Mouse (Mus musculus) embryonic fibroblast, embryonic 13.5 days (primary cell): Measurements from ENCODE around the gene Hsd17b3. TPM values are rescaled to one million over a fixed set of nuclear protein-coding genes. Genes with fewer than 3 reads are reported as not detected.
"Not testable (repeated sequence)": the region's sequence is repeated elsewhere in the genome, so short reads cannot be mapped to it uniquely, and the experiment has no call there.

Experiments
- H3K27ac ChIP-seq: 2 replicates; pipeline ENCODE4 v1.5.1; 2012; ENCODE audit warnings: low read length, control low read depth, inconsistent platforms; ENCODE audit not compliant: insufficient read depth
- H3K4me1 ChIP-seq: 2 replicates; pipeline ENCODE4 v1.6.1; 2011; ENCODE audit warnings: low read length; ENCODE audit not compliant: control insufficient read depth, insufficient read depth
- H3K4me3 ChIP-seq: 2 replicates; pipeline ENCODE4 v1.5.1; 2011; ENCODE audit warnings: mild to moderate bottlenecking, control low read depth, low read length; ENCODE audit not compliant: insufficient read depth
- CTCF ChIP-seq: IDR thresholded peaks from 2 replicates; pipeline ENCODE4 v1.5.1; 2011; ENCODE audit warnings: mild to moderate bottlenecking, control low read depth, low read length, moderate library complexity, borderline replicate concordance; ENCODE audit not compliant: insufficient read depth
- POLR2A ChIP-seq: IDR thresholded peaks from 2 replicates; pipeline ENCODE4 v1.6.1; 2011; ENCODE audit warnings: low read depth, mild to moderate bottlenecking, control low read depth, low read length, moderate library complexity
- polyA plus RNA-seq: library from polyadenylated mRNA; stranded (reverse); fragments of >200 nt; gene quantifications from 2 replicates; pipeline ENCODE4 v1.2.4, GENCODE M21; 2011; ENCODE audit warnings: low read depth; ENCODE audit not compliant: missing spikeins, insufficient read length

Hsd17b3 gene
- polyA plus RNA-seq, 1 experiment = not detected

- no peaks in the 10 kb centered on the region for H3K4me1 ChIP-seq
- no peak overlapping the region for H3K27ac ChIP-seq
- TF ChIP-seq CTCF (no peak), POLR2A (no peak)
- no peak overlapping the region for H3K4me3 ChIP-seq
Observed at GRCm38 (mm10) chr13:64088057-64088456, 973 bp downstream of the Hsd17b3 start.

- no peaks in the 10 kb centered on the region for H3K4me1 ChIP-seq
- TF ChIP-seq CTCF (no peak), POLR2A (no peak)
- no peak overlapping the region for H3K4me3 ChIP-seq
- no peak overlapping the region for H3K27ac ChIP-seq
Observed at GRCm38 (mm10) chr13:64086036-64086435, 3.0 kb downstream of the Hsd17b3 start.

DNA sequence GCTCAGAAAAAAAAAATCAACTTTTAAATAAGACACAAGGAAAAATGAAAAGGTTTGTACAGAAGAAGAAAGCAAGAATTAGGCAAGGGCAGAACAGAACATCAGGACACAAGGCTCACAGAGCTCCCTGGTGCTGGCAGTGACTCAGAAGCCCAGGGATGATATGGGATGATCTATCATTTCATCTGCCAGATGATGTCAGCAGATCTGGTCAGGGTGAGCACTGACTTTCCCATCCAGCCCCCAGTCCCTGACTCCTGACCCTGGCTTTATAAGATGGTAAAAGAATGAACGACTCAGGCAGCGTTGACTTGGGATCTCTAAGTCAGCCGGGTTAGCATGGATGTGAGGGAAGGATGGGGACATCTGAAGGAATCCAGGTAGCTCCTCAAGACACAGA, 5.7 kb downstream of the Hsd17b3 start:
- Histone ChIP-seq H3K4me3 (no peak overlapping the region), H3K4me1 (no peaks in the 10 kb centered on the region), H3K27ac (no peak overlapping the region)
- no peak for TF ChIP-seq CTCF
- no peak for TF ChIP-seq POLR2A

DNA sequence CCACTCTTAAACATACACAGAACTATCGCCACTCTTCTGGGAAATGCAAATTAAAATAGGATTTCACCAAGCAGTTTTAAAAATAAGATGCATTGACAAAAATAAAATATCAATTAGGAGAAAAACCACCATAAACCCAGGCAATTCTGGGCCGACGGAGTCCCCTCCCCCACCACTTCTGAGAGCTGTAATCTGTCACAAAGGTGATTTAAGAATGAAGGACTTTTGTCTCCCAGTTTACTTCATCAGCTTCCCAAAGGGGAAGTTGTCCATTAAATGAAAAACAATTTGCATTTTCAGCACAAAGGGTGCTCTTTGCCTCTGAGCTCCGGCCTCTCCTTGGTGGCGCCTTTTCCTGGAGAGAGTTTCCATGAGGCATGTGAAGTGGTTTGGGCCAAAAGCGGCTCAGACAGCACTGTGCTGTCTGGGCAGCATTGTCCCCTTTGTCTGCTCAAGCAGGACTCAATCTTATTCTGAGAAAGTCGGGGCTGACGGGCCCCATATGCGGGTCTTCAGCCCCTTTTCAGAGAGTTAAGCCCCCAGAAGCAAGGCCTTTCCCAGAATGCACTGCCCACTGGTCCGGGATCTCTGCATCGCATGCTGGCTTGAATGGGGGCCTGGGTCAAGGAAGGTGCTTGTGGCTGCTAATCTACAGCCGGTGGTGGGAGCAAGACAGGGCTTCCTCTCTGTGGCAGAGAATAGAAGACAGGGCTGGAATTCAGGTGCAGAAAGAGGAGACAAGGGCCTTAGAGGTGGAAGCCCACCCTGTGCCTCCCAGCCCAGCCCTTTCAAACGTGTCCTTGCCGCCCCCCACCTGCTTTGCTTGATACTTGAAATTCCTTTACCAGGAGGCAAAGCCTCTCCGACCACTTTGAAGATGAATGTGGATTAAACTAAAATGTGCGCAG, 7.8 kb downstream of the Hsd17b3 start:
- no peaks in the 10 kb centered on the region for H3K4me1 ChIP-seq
- no peak overlapping the region for H3K4me3 ChIP-seq
- no peak for TF ChIP-seq CTCF
- no peak for TF ChIP-seq POLR2A
- H3K27ac ChIP-seq = no peak overlapping the region

GRCm38 (mm10) chr13:64077591-64077990, 11.4 kb downstream of the Hsd17b3 start:
- no peak overlapping the region for H3K27ac ChIP-seq
- no peaks in the 10 kb centered on the region for H3K4me1 ChIP-seq
- TF ChIP-seq CTCF = no peak
- no peak for TF ChIP-seq POLR2A
- no peak overlapping the region for H3K4me3 ChIP-seq

DNA sequence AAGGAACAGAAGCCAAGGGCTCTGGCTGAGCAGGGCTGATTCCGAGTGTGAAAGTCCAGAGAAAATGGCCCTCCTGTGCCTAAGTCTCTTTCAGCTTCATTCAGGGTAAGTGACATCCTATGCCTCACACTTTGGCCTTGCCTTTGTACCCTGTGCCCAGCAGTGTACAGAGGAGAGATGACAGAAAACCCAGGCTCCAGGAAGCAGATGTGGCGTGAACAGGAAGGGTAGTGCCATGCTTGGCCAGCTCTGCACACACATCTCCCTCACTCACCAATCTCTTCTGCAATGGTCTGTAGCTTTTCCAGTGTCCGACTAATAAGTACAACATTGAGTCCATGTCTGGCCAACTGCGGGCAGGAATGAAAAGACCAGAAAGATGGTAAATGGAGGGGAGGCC, 13.0 kb downstream of the Hsd17b3 start:
- Histone ChIP-seq H3K27ac (no peak overlapping the region), H3K4me3 (no peak overlapping the region), H3K4me1 (no peaks in the 10 kb centered on the region)
- no peak for TF ChIP-seq CTCF
- TF ChIP-seq POLR2A = no peak

GRCm38 (mm10) chr13:64066653-64067052, 22.4 kb downstream of the Hsd17b3 start:
- no peak for TF ChIP-seq POLR2A
- TF ChIP-seq CTCF = no peak
- H3K27ac ChIP-seq = no peak overlapping the region

DNA sequence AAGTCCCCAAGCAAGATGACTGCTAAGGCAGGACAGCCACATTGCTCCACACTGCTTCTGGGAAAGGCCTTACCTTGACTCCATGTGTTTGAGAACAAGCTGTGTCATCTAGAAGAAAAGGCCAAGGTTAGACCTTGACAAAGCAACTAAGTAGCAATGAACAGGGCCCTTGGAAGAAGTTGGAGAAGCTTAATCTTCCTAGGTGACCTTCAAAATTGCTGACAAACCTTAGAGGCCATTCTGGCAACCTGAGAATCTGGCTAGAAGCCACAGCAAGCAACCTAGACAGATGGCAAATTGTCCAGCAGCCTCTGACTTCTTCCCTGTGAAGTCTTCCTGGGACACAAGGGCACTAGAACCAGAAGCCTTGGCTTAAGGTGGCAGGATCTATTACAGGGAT, 24.8 kb downstream of the Hsd17b3 start:
- Histone ChIP-seq H3K4me1 (no peaks in the 10 kb centered on the region; the same call in 1 of the 2 replicates), H3K4me3 (no peak overlapping the region), H3K27ac (no peak overlapping the region)
- no peak for TF ChIP-seq CTCF
- no peak for TF ChIP-seq POLR2A

More at GRCm38 (mm10) chr13:64066653-64067052, 22.4 kb downstream of the Hsd17b3 start:
- Histone ChIP-seq H3K4me1 (no peaks in the 10 kb centered on the region; the same call in 1 of the 2 replicates), H3K4me3 (no peak overlapping the region)

GRCm38 (mm10) chr13:64060935-64061506, 28.0 kb downstream of the Hsd17b3 start:
- TF ChIP-seq CTCF (no peak), POLR2A (no peak)
- H3K4me3 ChIP-seq = no peak overlapping the region
- H3K4me1 ChIP-seq = no peaks in the 10 kb centered on the region
- H3K27ac ChIP-seq = no peak overlapping the region

GRCm38 (mm10) chr13:64053959-64054358, 35.1 kb downstream of the Hsd17b3 start:
- Histone ChIP-seq H3K4me1 (no peaks in the 10 kb centered on the region), H3K4me3 (no peak overlapping the region), H3K27ac (no peak overlapping the region)
- TF ChIP-seq CTCF (no peak), POLR2A (no peak)

DNA sequence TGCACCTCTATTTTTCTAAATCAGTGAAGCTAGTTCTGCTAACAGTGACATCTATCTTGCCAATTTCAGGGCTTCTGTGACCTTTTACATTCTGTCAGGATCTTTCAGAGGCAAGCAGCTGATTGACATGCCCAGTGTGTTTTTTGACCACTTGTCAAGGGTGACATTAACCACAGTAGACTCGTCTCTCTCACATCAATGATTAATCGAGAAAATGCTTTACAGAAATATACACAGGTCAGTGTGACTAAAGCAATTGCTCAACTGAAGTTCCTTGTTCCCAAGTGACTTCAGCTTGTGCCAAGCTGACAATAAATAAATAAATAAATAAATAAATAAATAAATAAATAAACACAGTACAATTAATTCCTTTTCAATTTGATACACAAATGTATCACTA, 36.7 kb downstream of the Hsd17b3 start:
- not testable (repeated sequence) for H3K4me3 ChIP-seq, H3K27ac ChIP-seq, H3K4me1 ChIP-seq
